Mouse (Mus musculus) bone marrow, adult 2 months (tissue): ENCODE measurements around the gene Gm49380.

ENCODE experiments used
- CTCF ChIP-seq: fragments of 200-500 bp; IDR thresholded peaks from 2 replicates; pipeline ENCODE4 v1.5.1; 2011; ENCODE audit warnings: low read length, control low read depth; ENCODE audit not compliant: control insufficient read depth, insufficient read depth
- POLR2A ChIP-seq: fragments of 200-500 bp; IDR thresholded peaks from 2 replicates; pipeline ENCODE4 v1.6.1; 2011; ENCODE audit warnings: low read depth, mild to moderate bottlenecking, control low read depth, low read length, borderline replicate concordance; ENCODE audit not compliant: control insufficient read depth

GRCm38 (mm10) chr9:44033957-44034727, 79.2 kb downstream of the Gm49380 start:
- TF ChIP-seq POLR2A (no peak), CTCF (no peak)
